Mouse (Mus musculus) testis, adult 2 months (tissue): ENCODE data around the gene Arhgap19.

Source experiments
- CTCF ChIP-seq: fragments of 200-500 bp; IDR thresholded peaks from 2 replicates; pipeline ENCODE4 v1.5.1; 2012; ENCODE audit warnings: low read depth, mild to moderate bottlenecking, inconsistent platforms, low read length, moderate library complexity; ENCODE audit not compliant: control insufficient read depth, insufficient read depth, insufficient replicate concordance
- POLR2A ChIP-seq: fragments of 200-500 bp; IDR thresholded peaks from 2 replicates; pipeline ENCODE4 v1.6.1; 2012; ENCODE audit warnings: low read depth, mild to moderate bottlenecking, inconsistent platforms, low read length, moderate library complexity; ENCODE audit not compliant: control insufficient read depth

DNA sequence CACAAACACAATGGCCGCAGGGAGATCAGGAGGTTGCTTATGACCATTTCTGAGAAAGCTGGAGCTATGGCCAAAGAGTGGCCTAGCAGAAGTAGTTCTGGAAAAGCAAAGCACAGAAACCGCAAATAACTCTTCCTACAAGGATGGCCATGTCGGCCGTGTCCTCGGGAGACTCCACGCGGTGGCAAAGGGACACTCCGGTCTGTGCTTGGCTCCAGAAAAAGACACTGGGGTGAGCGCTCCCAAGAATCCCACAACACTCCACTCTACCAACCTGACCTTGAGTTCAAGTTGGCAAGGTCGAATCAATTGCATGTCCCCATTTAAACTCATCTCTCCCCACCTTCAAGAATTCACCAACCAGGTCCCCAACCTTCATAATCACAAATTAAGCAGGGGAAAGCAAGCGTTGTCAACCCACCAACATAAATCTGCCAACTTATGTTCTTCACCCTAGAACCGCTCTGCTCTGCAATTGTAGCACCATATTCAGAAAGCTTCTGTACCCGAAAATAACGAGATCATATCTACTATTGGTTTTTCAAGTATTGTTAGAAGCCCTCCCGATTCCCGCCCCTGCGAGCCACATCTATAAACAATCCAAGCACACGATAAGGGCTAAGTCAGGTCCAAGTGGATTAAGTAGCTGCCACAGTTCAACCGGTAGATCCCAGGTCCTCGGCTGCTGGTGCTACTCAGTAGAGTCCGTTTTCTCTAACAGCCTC is 44.7 kb upstream of the Arhgap19 start:
- no peak for TF ChIP-seq POLR2A
- TF ChIP-seq CTCF, result no peak
